Mouse (Mus musculus) midbrain, postnatal 0 days (tissue): ENCODE measurements around the gene Capza2. TPM values are rescaled to one million over a fixed set of nuclear protein-coding genes. Genes with fewer than 3 reads are reported as not detected.

ENCODE experiments used
- ATAC-seq: fragments of 200-750 bp; cut with Nextera tagmentation; 2 replicates; pipeline ENCODE4 v1.8.0; 2017; ENCODE audit warnings: moderate number of reproducible peaks, mild to moderate bottlenecking, moderate TSS enrichment, moderate library complexity; ENCODE audit not compliant: low FRiP score
- DNase-seq: peaks from one replicate; pipeline ENCODE4 v3.0.0-alpha.2; 2015; ENCODE audit warnings: low spot score
- H3K27ac ChIP-seq: fragments of 300-500 bp; sonication (generic); 2 replicates; pipeline ENCODE4 v1.5.1; 2014; ENCODE audit warnings: low read depth, mild to moderate bottlenecking, low read length, mixed read lengths
- H3K27me3 ChIP-seq: fragments of 300-500 bp; sonication (generic); 2 replicates; pipeline ENCODE4 v1.6.1; 2014; ENCODE audit warnings: low read length, control low read depth, mixed read lengths; ENCODE audit not compliant: insufficient read depth
- H3K36me3 ChIP-seq: fragments of 300-500 bp; sonication (generic); 2 replicates; pipeline ENCODE4 v1.6.1; 2014; ENCODE audit warnings: low read length, control low read depth, mixed read lengths; ENCODE audit not compliant: insufficient read depth
- H3K4me1 ChIP-seq: fragments of 300-500 bp; sonication (generic); 2 replicates; pipeline ENCODE4 v1.6.1; 2014; ENCODE audit warnings: mild to moderate bottlenecking, control low read depth, antibody characterized with exemption, low read length, mixed read lengths; ENCODE audit not compliant: insufficient read depth
- H3K4me2 ChIP-seq: fragments of 300-500 bp; sonication (generic); 2 replicates; pipeline ENCODE4 v1.6.1; 2014; ENCODE audit warnings: low read depth, mild to moderate bottlenecking, low read length, mixed read lengths; ENCODE audit not compliant: poor library complexity, severe bottlenecking
- H3K4me3 ChIP-seq: fragments of 300-500 bp; sonication (generic); 2 replicates; pipeline ENCODE4 v1.5.1; 2014; ENCODE audit warnings: low read depth, mild to moderate bottlenecking, low read length, moderate library complexity
- H3K9ac ChIP-seq: fragments of 300-500 bp; sonication (generic); replicated peaks from 2 replicates; pipeline ENCODE4 v1.6.1; 2014; ENCODE audit warnings: mild to moderate bottlenecking, low read length, moderate library complexity, mixed read lengths; ENCODE audit not compliant: poor library complexity, severe bottlenecking
- H3K9me3 ChIP-seq: fragments of 300-500 bp; sonication (generic); 2 replicates; pipeline ENCODE4 v1.6.1; 2016; ENCODE audit warnings: low read length, control low read depth
- CTCF ChIP-seq: IDR thresholded peaks from 2 replicates; pipeline ENCODE4 v1.5.1; 2016; ENCODE audit warnings: antibody characterized with exemption, mild to moderate bottlenecking
- WGBS: fragments of 180-500 bp; shearing (Covaris S2); extraction: QIAGEN DNeasy Blood & Tissue Kit; methylation state at CpG from one replicate; pipeline ENCODE4 v1.1.7; 2014; 5-methylcytosine and 5-hydroxymethylcytosine counted together
- polyA plus RNA-seq: library from polyadenylated mRNA; unstranded; fragments of >200 nt; fragmentation: Nextera tagmentation; extraction: Ambion mirVana; gene quantifications from 2 replicates; pipeline ENCODE4 v1.2.1, GENCODE M21; 2015
- total RNA-seq: library from RNA; depleted of rRNA; stranded (reverse); fragments of >200 nt; gene quantifications from 2 replicates; pipeline ENCODE4 v1.2.3, GENCODE M21; 2014; rRNA removed

Capza2 gene
- total RNA-seq: 136 and 173 TPM in 2 replicates
- polyA plus RNA-seq: 233 and 235 TPM in 2 replicates

DNA sequence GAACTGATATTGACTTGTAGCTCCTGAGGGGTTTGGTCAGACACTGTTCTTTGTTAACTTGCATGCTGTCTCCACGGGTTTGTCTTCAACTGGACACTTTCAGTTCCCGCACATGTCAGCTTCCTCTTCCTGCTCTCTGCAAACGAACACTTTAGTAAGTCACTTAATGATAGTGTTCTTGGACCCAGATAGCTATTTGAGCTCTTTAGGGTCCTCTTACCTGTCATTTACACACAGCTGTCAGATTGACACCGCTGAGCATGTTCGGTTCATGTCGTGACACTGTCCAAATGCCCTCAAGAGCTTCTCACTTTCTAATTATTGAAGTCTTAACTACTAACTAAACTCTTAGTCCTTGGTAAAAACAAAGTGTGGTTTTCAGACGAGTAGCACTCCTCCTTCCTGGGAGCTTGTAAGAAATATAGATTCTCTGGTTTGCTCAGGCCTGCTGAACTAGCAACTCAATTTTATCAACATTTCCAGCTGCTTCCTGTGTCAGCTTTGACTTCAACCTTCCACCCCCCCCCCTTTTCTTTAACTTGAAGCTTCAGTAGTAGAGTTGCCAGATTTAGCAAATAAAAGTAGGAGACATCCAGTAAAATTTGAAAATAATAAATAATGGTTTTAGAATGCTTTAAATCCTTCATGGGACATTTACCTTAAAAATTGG is at the start of gene Capza2:
Gene Capza2 (plus strand): TSS at position 620 of the 670 bp plus-strand sequence.
- no peak for TF ChIP-seq CTCF
- Histone ChIP-seq H3K36me3 (no peaks in the 10 kb centered on the region), H3K9me3 (no peaks in the 10 kb centered on the region), H3K4me2 (peak within 1 kb of the TSS; percentile 55), H3K9ac (peak within 1 kb of the TSS; percentile 94), H3K27ac (peak within 1 kb of the TSS; percentile 91), H3K27me3 (no peaks in the 10 kb centered on the region), H3K4me3 (peak within 1 kb of the TSS; percentile 90), H3K4me1 (no peaks in the 10 kb centered on the region)
- DNase-seq (no peak), ATAC-seq (no peak)
- WGBS: 85% methylated on average over 7 of the region's 7 CpGs

GRCm38 (mm10) chr6:17589049-17589952 is 46.7 kb upstream of the Capza2 start:
- H3K4me3 ChIP-seq: no peak overlapping the region
- H3K4me2 ChIP-seq: no peak overlapping the region
- 38% methylated on average over 16 of the region's 16 CpGs for WGBS
- H3K9me3 ChIP-seq: no peaks in the 10 kb centered on the region
- TF ChIP-seq CTCF: peak; percentile 96
- no peaks in the 10 kb centered on the region for H3K27me3 ChIP-seq
- H3K4me1 ChIP-seq: no peaks in the 10 kb centered on the region
- DNase-seq (peak; percentile 78), ATAC-seq (peak; percentile 77; the same call in 1 of the 2 replicates)
- H3K9ac ChIP-seq: no peak overlapping the region
- H3K36me3 ChIP-seq: no peaks in the 10 kb centered on the region
- H3K27ac ChIP-seq: no peak overlapping the region

GRCm38 (mm10) chr6:17589953-17590627 is 45.9 kb upstream of the Capza2 start:
- no peak for TF ChIP-seq CTCF
- H3K27me3 ChIP-seq: no peaks in the 10 kb centered on the region
- no peaks in the 10 kb centered on the region for H3K36me3 ChIP-seq
- DNase-seq (no peak), ATAC-seq (no peak)
- H3K9me3 ChIP-seq: no peaks in the 10 kb centered on the region
- no peak overlapping the region for H3K4me3 ChIP-seq
- no peak overlapping the region for H3K4me2 ChIP-seq
- no peak overlapping the region for H3K27ac ChIP-seq
- H3K4me1 ChIP-seq: no peaks in the 10 kb centered on the region
- H3K9ac ChIP-seq: no peak overlapping the region
- 57% methylated on average over 8 of the region's 8 CpGs for WGBS

GRCm38 (mm10) chr6:17593971-17594370 is 42.1 kb upstream of the Capza2 start:
- no peak for ATAC-seq
- H3K4me3 ChIP-seq: no peak overlapping the region
- no peaks in the 10 kb centered on the region for H3K36me3 ChIP-seq
- H3K9me3 ChIP-seq: no peaks in the 10 kb centered on the region
- H3K4me2 ChIP-seq: no peak overlapping the region
- no peak for DNase-seq
- H3K27me3 ChIP-seq: no peaks in the 10 kb centered on the region
- H3K27ac ChIP-seq: no peak overlapping the region
- no peak overlapping the region for H3K9ac ChIP-seq
- 92% methylated on average over 2 of the region's 2 CpGs for WGBS
- H3K4me1 ChIP-seq: no peaks in the 10 kb centered on the region
- TF ChIP-seq CTCF: no peak

DNA sequence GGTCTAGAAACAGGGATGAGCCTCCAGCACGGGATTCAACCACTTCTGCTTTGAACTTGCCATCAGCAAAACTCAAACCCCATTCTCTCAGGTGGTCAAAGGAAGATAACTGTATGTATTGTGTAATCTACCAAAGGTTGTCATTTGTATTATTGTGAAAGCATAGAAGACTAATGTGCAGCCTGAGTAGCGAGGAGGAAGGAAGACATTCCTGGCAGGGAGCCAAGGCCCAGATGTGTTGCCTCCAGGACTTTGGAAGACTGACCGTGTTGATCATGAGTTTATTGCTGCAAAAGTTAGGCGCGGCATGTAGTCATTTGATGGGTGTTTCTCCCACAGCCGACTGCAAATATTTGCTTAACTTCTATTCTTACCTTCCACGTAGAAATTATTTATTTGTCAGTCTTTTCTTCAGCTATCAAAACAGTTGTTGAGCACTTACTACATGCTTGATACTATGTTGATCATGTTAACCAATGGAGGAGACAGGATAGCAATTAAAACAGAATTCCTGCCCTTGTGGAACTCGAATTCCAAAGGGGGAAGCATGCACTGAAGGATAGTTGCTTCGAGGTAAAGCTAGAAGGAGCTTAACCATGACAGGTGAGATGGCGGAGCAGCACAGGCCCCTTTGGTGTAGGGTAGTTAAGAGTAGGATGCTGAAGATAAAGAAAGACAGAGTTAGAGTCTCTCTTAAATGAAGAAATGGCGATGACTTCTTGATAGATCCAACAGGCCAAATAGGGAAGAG is 40.1 kb upstream of the Capza2 start:
- H3K4me3 ChIP-seq: no peak overlapping the region
- no peaks in the 10 kb centered on the region for H3K36me3 ChIP-seq
- H3K9ac ChIP-seq: no peak overlapping the region
- no peak overlapping the region for H3K27ac ChIP-seq
- DNase-seq (no peak), ATAC-seq (no peak)
- H3K27me3 ChIP-seq: no peaks in the 10 kb centered on the region
- WGBS: 85% methylated on average over 11 of the region's 11 CpGs
- H3K4me2 ChIP-seq: no peak overlapping the region
- no peaks in the 10 kb centered on the region for H3K9me3 ChIP-seq
- TF ChIP-seq CTCF: no peak
- H3K4me1 ChIP-seq: no peaks in the 10 kb centered on the region
